Mouse (Mus musculus): ENCODE measurements around the gene Cog5. TPM values are rescaled to one million over a fixed set of nuclear protein-coding genes. Genes with fewer than 3 reads are reported as not detected.

The Cog5 gene
- polyA plus RNA-seq (2017; shearing (Covaris generic)), result 10 to 100 TPM; 37.7 to 49.6 TPM

DNA sequence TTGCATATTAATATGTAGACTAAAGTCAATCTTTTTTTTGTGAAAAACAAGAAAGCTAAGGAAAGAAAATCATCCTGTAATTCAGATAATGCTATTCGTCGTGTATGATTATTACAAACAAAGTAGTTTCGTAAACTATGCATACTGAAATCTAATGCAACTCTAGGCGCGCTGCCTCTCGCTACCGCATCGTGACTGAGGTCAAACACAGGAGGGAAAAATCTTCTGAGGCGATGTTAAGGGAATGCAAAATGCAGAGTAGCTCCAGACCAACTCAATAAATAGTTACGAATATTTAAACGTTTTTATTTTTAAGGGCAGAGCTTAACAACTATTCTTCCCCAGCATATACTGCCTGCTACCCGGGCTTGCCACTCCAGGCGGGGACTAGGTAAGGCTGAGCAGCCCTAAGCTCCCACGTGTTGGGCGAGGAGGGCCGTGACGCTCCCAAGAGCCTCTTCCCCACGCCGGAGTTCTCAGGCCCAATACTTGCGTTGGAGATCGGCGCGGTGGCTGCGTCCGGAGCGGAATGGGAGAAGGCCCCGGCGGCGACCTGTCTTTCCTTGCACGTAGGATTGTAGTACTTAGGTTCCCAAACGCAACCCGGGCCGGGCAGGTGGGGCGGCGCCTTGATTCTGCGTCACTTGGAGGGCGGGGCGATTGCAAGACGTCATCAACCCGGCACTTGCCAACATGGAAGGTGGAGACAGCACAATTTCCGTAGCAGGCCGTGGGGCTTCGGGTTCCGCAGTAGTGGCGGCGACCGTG lies at the start of gene Cog5, which contains the start of gene Dus4l:
Gene Cog5 (plus strand): TSS at position 673 of the 768 bp plus-strand sequence.
Gene Dus4l (minus strand): TSS at position 630 of the 768 bp plus-strand sequence.

GRCm38 (mm10) chr12:31634343-31635239 lies 20.1 kb upstream of the Cog5 start, which contains the start of gene Bcap29:
Bcap29 (minus strand) TSS chr12:31634658.

DNA sequence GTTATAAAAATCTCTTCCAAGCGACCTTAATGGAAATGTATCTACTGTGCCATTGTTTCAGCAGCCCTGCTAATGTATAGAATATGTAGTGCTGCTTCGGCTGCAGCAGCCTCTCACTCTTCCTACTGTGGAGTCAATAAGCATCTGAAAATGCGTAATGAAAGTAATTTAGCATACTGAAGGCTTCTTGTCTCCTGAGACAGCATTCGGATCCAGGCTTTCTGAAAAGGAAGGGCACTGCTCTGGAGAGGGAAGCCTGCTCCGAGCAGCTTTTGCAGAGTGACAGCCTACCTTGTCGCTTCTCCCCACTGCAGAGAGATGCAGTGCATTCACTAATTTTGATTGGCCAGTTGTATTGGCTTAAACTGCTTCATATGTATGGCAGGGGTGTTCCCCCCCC lies 58.9 kb downstream of the Cog5 start, which contains the start of gene Gpr22:
Gene Gpr22 (minus strand): TSS at position 348 of the 400 bp plus-strand sequence.

DNA sequence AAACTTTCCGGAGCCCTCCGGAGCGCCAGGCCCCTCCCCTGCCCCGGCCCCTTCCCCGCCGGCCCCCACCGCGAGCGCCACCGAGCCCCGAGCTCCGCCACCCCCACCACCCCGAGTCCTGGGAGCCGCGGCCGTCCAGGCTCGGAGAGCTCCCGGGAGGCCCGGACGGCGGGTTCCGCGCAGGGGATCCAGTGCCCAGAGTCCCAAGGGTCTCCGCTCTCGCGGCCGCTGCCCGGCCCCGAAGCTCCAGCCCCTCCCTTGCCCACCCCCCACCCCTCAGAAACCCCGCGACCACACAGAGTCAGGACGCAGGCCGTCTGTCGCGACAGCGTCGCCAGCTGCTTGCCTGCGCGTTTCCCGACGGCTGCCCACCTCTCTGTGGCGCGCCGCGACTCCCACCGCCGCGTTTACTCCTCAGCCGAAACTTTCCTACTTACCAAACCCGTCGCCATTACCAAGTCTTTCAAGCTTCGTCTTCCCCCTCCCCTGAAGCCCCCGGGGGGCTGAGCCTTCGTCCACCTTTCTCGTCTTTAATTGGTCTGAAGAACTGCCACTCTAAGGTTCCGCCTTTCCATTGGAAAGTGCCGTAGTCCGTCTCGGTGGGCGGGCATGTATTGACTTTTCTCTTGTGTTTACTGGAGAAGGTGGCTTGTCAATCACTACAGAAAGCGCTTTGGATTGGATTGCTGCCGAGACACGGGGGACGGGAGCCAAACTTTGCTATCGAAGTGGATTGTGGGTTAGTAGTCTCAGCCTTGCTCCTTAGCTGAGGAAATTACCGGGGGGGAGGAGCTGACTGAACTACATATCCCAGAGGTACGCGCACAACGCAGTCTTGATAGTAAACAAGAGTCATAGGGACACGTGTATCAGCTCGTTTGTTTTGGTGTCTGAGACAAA lies 295.3 kb downstream of the Cog5 start, which contains the start of gene Hbp1:
Gene Hbp1 (minus strand): TSS at position 777 of the 900 bp plus-strand sequence.

Other genes starting within 250 kb of the Cog5 start
- 10 to 100 TPM; 29.1 to 32.4 TPM for gene Cbll1, start 155.3 kb upstream of the Cog5 start, polyA plus RNA-seq (2017; shearing (Covaris generic))
- gene Slc26a4, start 94.9 kb upstream of the Cog5 start, polyA plus RNA-seq (2017; shearing (Covaris generic)), result 1 to 10 TPM in 1 of 2 experiments, not detected in 1; 1.0 TPM
- 10 to 100 TPM; 65.7 to 71.2 TPM for gene Bcap29, start 20.2 kb upstream of the Cog5 start, polyA plus RNA-seq (2017; shearing (Covaris generic))
- 10 to 100 TPM; 11.9 to 14.6 TPM for gene Dus4l, start within 50 bp of the Cog5 start, polyA plus RNA-seq (2017; shearing (Covaris generic))
- 1 to 10 TPM in 1 of 2 experiments, under 1 TPM in 1; 0.94 to 1.8 TPM for gene Gpr22, start 59.1 kb downstream of the Cog5 start, polyA plus RNA-seq (2017; shearing (Covaris generic))